Mouse (Mus musculus) embryonic facial prominence, embryonic 12.5 days (tissue): ENCODE data around the gene Gramd4. TPM values are rescaled to one million over a fixed set of nuclear protein-coding genes. Genes with fewer than 3 reads are reported as not detected.

Experiments
- ATAC-seq: fragments of 200-750 bp; cut with Nextera tagmentation; 2 replicates; pipeline ENCODE4 v1.8.0; 2017; ENCODE audit not compliant: insufficient number of reproducible peaks, insufficient read depth, low FRiP score, low TSS enrichment
- H3K27ac ChIP-seq: fragments of 300-500 bp; sonication (generic); 2 replicates; pipeline ENCODE4 v1.5.1; 2016; ENCODE audit warnings: mild to moderate bottlenecking
- H3K27me3 ChIP-seq: fragments of 300-500 bp; sonication (generic); 2 replicates; pipeline ENCODE4 v1.6.1; 2016; ENCODE audit warnings: mild to moderate bottlenecking, moderate library complexity
- H3K36me3 ChIP-seq: fragments of 300-500 bp; sonication (generic); 2 replicates; pipeline ENCODE4 v1.6.1; 2016; ENCODE audit warnings: mild to moderate bottlenecking
- H3K4me1 ChIP-seq: fragments of 300-500 bp; sonication (generic); 2 replicates; pipeline ENCODE4 v1.6.1; 2016
- H3K4me2 ChIP-seq: fragments of 300-500 bp; sonication (generic); replicated peaks from 2 replicates; pipeline ENCODE4 v1.6.1; 2016; ENCODE audit warnings: mild to moderate bottlenecking, moderate library complexity
- H3K4me3 ChIP-seq: fragments of 300-500 bp; sonication (generic); 2 replicates; pipeline ENCODE4 v1.5.1; 2016; ENCODE audit warnings: mild to moderate bottlenecking
- H3K9ac ChIP-seq: fragments of 300-500 bp; sonication (generic); 2 replicates; pipeline ENCODE4 v1.6.1; 2016; ENCODE audit warnings: mild to moderate bottlenecking, moderate library complexity
- H3K9me3 ChIP-seq: fragments of 300-500 bp; sonication (generic); 2 replicates; pipeline ENCODE4 v1.6.1; 2016; ENCODE audit warnings: mild to moderate bottlenecking, moderate library complexity
- WGBS: fragments of 180-500 bp; shearing (Covaris S2); methylation state at CpG from one replicate; pipeline ENCODE4 v1.1.7; 2016; 5-methylcytosine and 5-hydroxymethylcytosine counted together
- polyA plus RNA-seq: library from polyadenylated mRNA; unstranded; fragments of >200 nt; fragmentation: Nextera tagmentation; extraction: Ambion mirVana; gene quantifications from 2 replicates; pipeline ENCODE4 v1.2.1, GENCODE M21; 2016

Gene Gramd4
- polyA plus RNA-seq: 19.4 and 19.6 TPM in 2 replicates

GRCm38 (mm10) chr15:86057413-86057812 lies at the start of gene Gramd4:
Gramd4 (plus strand) TSS chr15:86057695.
- Histone ChIP-seq H3K4me3 (peak within 1 kb of the TSS; percentile 90), H3K36me3 (no peaks in the 10 kb centered on the region), H3K27me3 (no peaks in the 10 kb centered on the region), H3K4me1 (peaks cover 37% of the 10 kb centered on the region), H3K27ac (peak within 1 kb of the TSS; percentile 30; the same call in 1 of the 2 replicates), H3K9me3 (no peaks in the 10 kb centered on the region), H3K9ac (peak within 1 kb of the TSS; percentile 83), H3K4me2 (peak within 1 kb of the TSS; percentile 79)
- 9% methylated on average over 6 of the region's 6 CpGs for WGBS
- no peak for ATAC-seq

- H3K4me3 ChIP-seq: no peak overlapping the region
- no peaks in the 10 kb centered on the region for H3K36me3 ChIP-seq
- H3K27me3 ChIP-seq: no peaks in the 10 kb centered on the region
- peaks cover 2% of the 10 kb centered on the region; the same call in 1 of the 2 replicates for H3K4me1 ChIP-seq
- no peak overlapping the region for H3K9ac ChIP-seq
- no peaks in the 10 kb centered on the region for H3K9me3 ChIP-seq
- H3K4me2 ChIP-seq: no peak overlapping the region
- H3K27ac ChIP-seq: 0 out of 2 replicates have a peak overlapping the region, but pooled peaks have one; percentile 36
- ATAC-seq: no peak
- WGBS: 44% methylated on average over 2 of the region's 2 CpGs
Observed at GRCm38 (mm10) chr15:86013130-86013529, 44.4 kb upstream of the Gramd4 start.

GRCm38 (mm10) chr15:86013656-86014055 lies 43.8 kb upstream of the Gramd4 start:
- WGBS: 45% methylated on average over 10 of the region's 10 CpGs
- H3K27me3 ChIP-seq: no peaks in the 10 kb centered on the region
- no peak overlapping the region for H3K4me2 ChIP-seq
- H3K27ac ChIP-seq: 0 out of 2 replicates have a peak overlapping the region, but pooled peaks have one; percentile 36
- H3K4me1 ChIP-seq: no peaks in the 10 kb centered on the region
- H3K9me3 ChIP-seq: no peaks in the 10 kb centered on the region
- H3K9ac ChIP-seq: no peak overlapping the region
- no peaks in the 10 kb centered on the region for H3K36me3 ChIP-seq
- no peak overlapping the region for H3K4me3 ChIP-seq
- 0 out of 2 replicates have a peak, but pooled peaks have one; percentile 62 for ATAC-seq

- Histone ChIP-seq H3K9me3 (peaks cover 4% of the 10 kb centered on the region; the same call in 1 of the 2 replicates), H3K4me2 (no peak overlapping the region), H3K27ac (no peak overlapping the region), H3K4me3 (no peak overlapping the region), H3K36me3 (no peaks in the 10 kb centered on the region), H3K4me1 (no peaks in the 10 kb centered on the region), H3K9ac (no peak overlapping the region), H3K27me3 (no peaks in the 10 kb centered on the region)
- 85% methylated on average over 7 of the region's 7 CpGs for WGBS
- ATAC-seq: no peak
Observed at GRCm38 (mm10) chr15:86015026-86015425, 42.5 kb upstream of the Gramd4 start.

- Histone ChIP-seq H3K27me3 (no peaks in the 10 kb centered on the region), H3K36me3 (no peaks in the 10 kb centered on the region), H3K9ac (no peak overlapping the region), H3K9me3 (peaks cover 4% of the 10 kb centered on the region; the same call in 1 of the 2 replicates), H3K4me3 (no peak overlapping the region), H3K27ac (no peak overlapping the region), H3K4me1 (no peaks in the 10 kb centered on the region), H3K4me2 (no peak overlapping the region)
- 59% methylated on average over 13 of the region's 13 CpGs for WGBS
- ATAC-seq: no peak
Observed at GRCm38 (mm10) chr15:86015860-86016541, 41.5 kb upstream of the Gramd4 start.

GRCm38 (mm10) chr15:86017336-86017735 lies 40.2 kb upstream of the Gramd4 start:
- H3K27ac ChIP-seq: no peak overlapping the region
- no peak overlapping the region for H3K9ac ChIP-seq
- H3K9me3 ChIP-seq: peaks cover 4% of the 10 kb centered on the region; the same call in 1 of the 2 replicates
- H3K36me3 ChIP-seq: no peaks in the 10 kb centered on the region
- ATAC-seq: no peak
- no peaks in the 10 kb centered on the region for H3K27me3 ChIP-seq
- no peak overlapping the region for H3K4me3 ChIP-seq
- 80% methylated on average over 6 of the region's 6 CpGs for WGBS
- no peak overlapping the region for H3K4me2 ChIP-seq
- H3K4me1 ChIP-seq: no peaks in the 10 kb centered on the region

- Histone ChIP-seq H3K27me3 (0 out of 2 replicates have a peak, but pooled peaks cover 3% of the 10 kb centered on the region), H3K4me1 (no peaks in the 10 kb centered on the region), H3K36me3 (no peaks in the 10 kb centered on the region), H3K9me3 (peaks cover 4% of the 10 kb centered on the region; the same call in 1 of the 2 replicates), H3K4me3 (no peak overlapping the region), H3K27ac (no peak overlapping the region), H3K4me2 (no peak overlapping the region), H3K9ac (no peak overlapping the region)
- 92% methylated on average over 5 of the region's 5 CpGs for WGBS
- no peak for ATAC-seq
Observed at GRCm38 (mm10) chr15:86018753-86019512, 38.6 kb upstream of the Gramd4 start.

GRCm38 (mm10) chr15:86020008-86020407 lies 37.5 kb upstream of the Gramd4 start:
- no peak overlapping the region for H3K9ac ChIP-seq
- H3K27ac ChIP-seq: no peak overlapping the region
- H3K4me1 ChIP-seq: no peaks in the 10 kb centered on the region
- ATAC-seq: no peak
- H3K9me3 ChIP-seq: peaks cover 4% of the 10 kb centered on the region; the same call in 1 of the 2 replicates
- no peak overlapping the region for H3K4me3 ChIP-seq
- 0 out of 2 replicates have a peak, but pooled peaks cover 3% of the 10 kb centered on the region for H3K27me3 ChIP-seq
- 82% methylated on average over 8 of the region's 8 CpGs for WGBS
- H3K36me3 ChIP-seq: no peaks in the 10 kb centered on the region
- H3K4me2 ChIP-seq: no peak overlapping the region

GRCm38 (mm10) chr15:86021301-86021700 lies 36.2 kb upstream of the Gramd4 start:
- Histone ChIP-seq H3K4me2 (no peak overlapping the region), H3K9ac (no peak overlapping the region), H3K9me3 (peaks cover 4% of the 10 kb centered on the region; the same call in 1 of the 2 replicates), H3K27me3 (0 out of 2 replicates have a peak, but pooled peaks cover 3% of the 10 kb centered on the region), H3K36me3 (no peaks in the 10 kb centered on the region), H3K27ac (no peak overlapping the region), H3K4me3 (no peak overlapping the region), H3K4me1 (no peaks in the 10 kb centered on the region)
- WGBS: 73% methylated on average over 9 of the region's 9 CpGs
- no peak for ATAC-seq

- 82% methylated on average over 9 of the region's 9 CpGs for WGBS
- Histone ChIP-seq H3K9me3 (peaks cover 4% of the 10 kb centered on the region; the same call in 1 of the 2 replicates), H3K9ac (no peak overlapping the region), H3K4me1 (no peaks in the 10 kb centered on the region), H3K27me3 (0 out of 2 replicates have a peak, but pooled peaks cover 3% of the 10 kb centered on the region), H3K27ac (no peak overlapping the region), H3K4me2 (no peak overlapping the region), H3K4me3 (no peak overlapping the region), H3K36me3 (no peaks in the 10 kb centered on the region)
- no peak for ATAC-seq
Observed at GRCm38 (mm10) chr15:86021971-86022370, 35.5 kb upstream of the Gramd4 start.

- Histone ChIP-seq H3K9me3 (peaks cover 12% of the 10 kb centered on the region; the same call in 1 of the 2 replicates), H3K4me2 (no peak overlapping the region), H3K36me3 (peaks cover 10% of the 10 kb centered on the region), H3K9ac (no peak overlapping the region), H3K27ac (no peak overlapping the region), H3K4me3 (no peak overlapping the region), H3K4me1 (peaks cover 3% of the 10 kb centered on the region), H3K27me3 (peaks cover 22% of the 10 kb centered on the region)
- 69% methylated on average over 8 of the region's 8 CpGs for WGBS
- ATAC-seq: no peak
Observed at GRCm38 (mm10) chr15:86027871-86028270, 29.6 kb upstream of the Gramd4 start.
